In the genomic region with DNA sequence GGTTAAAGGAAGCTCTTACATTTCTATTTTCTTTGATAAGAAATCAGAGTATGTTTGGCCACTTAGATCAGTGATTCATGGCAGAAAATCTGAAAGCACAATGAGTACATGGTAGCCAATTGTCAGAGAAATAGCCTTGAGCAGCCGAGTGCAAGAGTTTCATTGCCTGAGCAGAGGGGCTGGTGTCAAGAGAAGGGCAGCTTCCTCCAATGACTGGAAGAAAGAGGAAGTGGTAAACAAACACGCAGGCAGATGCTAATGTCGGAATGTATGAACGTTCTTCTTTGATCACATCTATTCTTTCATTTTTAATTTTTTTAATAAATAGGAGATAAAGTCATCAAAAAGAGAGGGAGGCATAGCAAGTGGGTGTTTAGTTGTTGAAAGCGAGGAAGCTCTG, we compare ENCODE assay signal across 17 mouse cellular contexts.
"Had no signal": no experiment of that assay in that cellular context is flagged by ENCODE, and none has a peak within 500 bp of the region (broad histone marks: within the 10 kb centered on the region; RNA-seq: fewer than 3 reads in every experiment).

No protein-coding gene starts in this region.

- H3K27me3 ChIP-seq: liver, embryonic 15.5 days; midbrain, embryonic 12.5 days; neural tube, embryonic 13.5 days; neural tube, embryonic 15.5 days; stomach, embryonic 15.5 days had no signal

- H3K36me3 ChIP-seq: liver, embryonic 15.5 days; midbrain, embryonic 10.5 days; midbrain, embryonic 12.5 days; neural tube, embryonic 13.5 days; neural tube, embryonic 15.5 days; stomach, embryonic 15.5 days had no signal

- H3K9ac ChIP-seq: liver, embryonic 15.5 days; liver, postnatal 0 days; midbrain, embryonic 12.5 days; neural tube, embryonic 13.5 days; neural tube, embryonic 15.5 days; stomach, embryonic 15.5 days had no signal

- DNase-seq: liver, postnatal 0 days; lung, adult 2 months; lung, postnatal 10 days; midbrain, embryonic 14.5 days; right cerebral cortex, postnatal 14 days; thymus, adult 2 months; thymus, postnatal 25 days had no signal

- H3K4me1 ChIP-seq: liver, embryonic 15.5 days; midbrain, embryonic 10.5 days; midbrain, embryonic 12.5 days; neural tube, embryonic 13.5 days; neural tube, embryonic 15.5 days; stomach, embryonic 15.5 days had no signal

- ATAC-seq: liver, postnatal 0 days; midbrain, embryonic 16.5 days had no signal

- H3K4me3 ChIP-seq: liver, embryonic 15.5 days; midbrain, embryonic 10.5 days; midbrain, embryonic 12.5 days; myocyte; neural tube, embryonic 13.5 days; neural tube, embryonic 15.5 days; stomach, embryonic 15.5 days had no signal

- H3K27ac ChIP-seq: liver, embryonic 15.5 days; macrophage; midbrain, embryonic 10.5 days; midbrain, embryonic 12.5 days; neural tube, embryonic 13.5 days; neural tube, embryonic 15.5 days; stomach, embryonic 15.5 days; stomach, postnatal 0 days had no signal

- H3K4me2 ChIP-seq: liver, embryonic 15.5 days; midbrain, embryonic 12.5 days; neural tube, embryonic 13.5 days; neural tube, embryonic 15.5 days; stomach, embryonic 15.5 days had no signal

- H3K9me3 ChIP-seq: liver, embryonic 15.5 days; midbrain, embryonic 10.5 days; midbrain, embryonic 12.5 days; neural tube, embryonic 13.5 days; neural tube, embryonic 15.5 days; stomach, embryonic 15.5 days had no signal
